Mouse (Mus musculus) heart, postnatal 0 days (tissue): ENCODE results near the gene Oas1h. TPM values are rescaled to one million over a fixed set of nuclear protein-coding genes. Genes with fewer than 3 reads are reported as not detected.

Source experiments
- ATAC-seq: fragments of 200-750 bp; cut with Nextera tagmentation; 2 replicates; pipeline ENCODE4 v1.8.0; 2017; ENCODE audit warnings: low read depth, moderate number of reproducible peaks, moderate library complexity; ENCODE audit not compliant: insufficient read depth
- DNase-seq: peaks from one replicate; pipeline ENCODE4 v3.0.0-alpha.2; 2016; ENCODE audit warnings: low spot score
- H3K27ac ChIP-seq: fragments of 300-500 bp; sonication (generic); 2 replicates; pipeline ENCODE4 v1.5.1; 2014; ENCODE audit warnings: low read depth, mild to moderate bottlenecking
- H3K27me3 ChIP-seq: fragments of 300-500 bp; sonication (generic); 2 replicates; pipeline ENCODE4 v1.6.1; 2014; ENCODE audit warnings: low read length, mixed read lengths; ENCODE audit not compliant: control insufficient read depth, insufficient read depth
- H3K36me3 ChIP-seq: fragments of 300-500 bp; sonication (generic); replicated peaks from 2 replicates; pipeline ENCODE4 v1.6.1; 2014; ENCODE audit warnings: low read length, mixed read lengths; ENCODE audit not compliant: control insufficient read depth, insufficient read depth
- H3K4me1 ChIP-seq: fragments of 300-500 bp; sonication (generic); 2 replicates; pipeline ENCODE4 v1.6.1; 2014; ENCODE audit warnings: antibody characterized with exemption; ENCODE audit not compliant: control insufficient read depth, insufficient read depth
- H3K4me2 ChIP-seq: fragments of 300-500 bp; sonication (generic); 2 replicates; pipeline ENCODE4 v1.6.1; 2014; ENCODE audit warnings: low read depth, mild to moderate bottlenecking, low read length, moderate library complexity
- H3K4me3 ChIP-seq: fragments of 300-500 bp; sonication (generic); 2 replicates; pipeline ENCODE4 v1.5.1; 2014; ENCODE audit warnings: low read depth, low read length
- H3K9ac ChIP-seq: fragments of 300-500 bp; sonication (generic); replicated peaks from 2 replicates; pipeline ENCODE4 v1.6.1; 2014; ENCODE audit warnings: low read depth, low read length, mixed read lengths
- H3K9me3 ChIP-seq: fragments of 300-500 bp; sonication (generic); replicated peaks from 2 replicates; pipeline ENCODE4 v1.6.1; 2016; ENCODE audit warnings: low read length; ENCODE audit not compliant: control insufficient read depth
- CTCF ChIP-seq: IDR thresholded peaks from 2 replicates; pipeline ENCODE4 v1.5.1; 2016; ENCODE audit warnings: antibody characterized with exemption, control low read depth, low read depth
- EP300 ChIP-seq: IDR thresholded peaks from 2 replicates; pipeline ENCODE4 v1.6.1; 2016; ENCODE audit warnings: antibody characterized with exemption, low read depth
- WGBS: fragments of 180-500 bp; shearing (Covaris S2); extraction: QIAGEN DNeasy Blood & Tissue Kit; methylation state at CpG from one replicate; pipeline ENCODE4 v1.1.7; 2014; 5-methylcytosine and 5-hydroxymethylcytosine counted together
- polyA plus RNA-seq: library from polyadenylated mRNA; unstranded; fragments of >200 nt; fragmentation: Nextera tagmentation; extraction: Ambion mirVana; gene quantifications from 2 replicates; pipeline ENCODE4 v1.2.1, GENCODE M21; 2015
- total RNA-seq: library from RNA; depleted of rRNA; stranded (reverse); fragments of >200 nt; gene quantifications from 2 replicates; pipeline ENCODE4 v1.2.3, GENCODE M21; 2014; ENCODE audit warnings: low replicate concordance

Oas1h gene
- total and polyA plus RNA-seq, 2 experiments from 2014 or later: not detected

DNA sequence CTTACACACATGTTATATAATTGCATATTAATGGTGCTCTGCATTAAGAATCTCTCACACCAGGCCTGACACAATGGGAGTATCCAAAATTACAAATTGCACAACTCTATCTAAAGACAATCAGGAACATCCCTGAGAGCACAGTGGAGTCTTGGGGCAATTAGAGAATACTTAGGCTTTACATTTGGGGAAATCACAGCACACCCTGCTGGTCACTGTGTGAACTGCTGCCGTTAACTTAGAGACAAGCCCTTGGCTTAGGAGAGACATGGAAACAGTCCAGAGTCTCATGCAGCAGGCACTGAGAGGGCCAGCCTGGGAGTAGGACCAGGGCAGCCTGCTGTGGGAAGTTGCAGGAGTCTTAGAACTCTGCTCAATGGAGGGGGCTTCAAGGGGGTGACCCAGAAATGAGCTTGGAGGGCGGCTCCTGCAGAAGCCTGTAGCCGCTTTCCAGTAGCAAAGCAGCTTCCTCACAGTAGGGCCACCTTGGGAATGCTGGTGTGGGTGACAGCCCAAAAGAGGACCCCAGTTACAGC lies 11.6 kb upstream of the Oas1h start:
- Histone ChIP-seq H3K27ac (no peak overlapping the region), H3K9ac (no peak overlapping the region), H3K4me2 (no peak overlapping the region), H3K4me1 (no peaks in the 10 kb centered on the region), H3K36me3 (no peaks in the 10 kb centered on the region), H3K9me3 (peaks cover 6% of the 10 kb centered on the region; the same call in 1 of the 2 replicates), H3K27me3 (no peaks in the 10 kb centered on the region), H3K4me3 (no peak overlapping the region)
- TF ChIP-seq EP300 (no peak), CTCF (peak; percentile 68)
- ATAC-seq (no peak), DNase-seq (no peak)
- WGBS: 65% methylated on average over 3 of the region's 3 CpGs

DNA sequence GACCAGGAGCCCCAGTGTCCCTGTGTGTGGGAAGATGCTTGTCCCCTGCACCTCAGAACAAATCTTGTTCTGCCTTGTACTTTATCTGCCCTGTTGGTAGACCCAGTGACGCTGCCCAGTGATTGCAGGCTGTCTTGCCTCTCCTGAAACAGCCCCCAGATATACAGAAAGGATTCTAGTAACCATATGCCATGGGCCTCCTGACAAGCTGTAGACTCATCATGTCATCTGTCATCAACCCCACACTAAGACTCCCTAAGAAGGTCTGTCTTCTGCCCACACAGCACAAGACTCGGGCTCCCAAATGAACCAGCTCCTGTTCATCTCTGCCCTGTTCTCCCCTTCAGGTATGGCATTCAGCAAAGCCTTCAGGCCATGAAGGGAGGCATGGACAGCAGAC lies 2.0 kb upstream of the Oas1h start:
- 49% methylated on average over 2 of the region's 2 CpGs for WGBS
- Histone ChIP-seq H3K36me3 (no peaks in the 10 kb centered on the region), H3K9me3 (peaks cover 4% of the 10 kb centered on the region; the same call in 1 of the 2 replicates), H3K27ac (no peak overlapping the region), H3K9ac (no peak overlapping the region), H3K27me3 (no peaks in the 10 kb centered on the region), H3K4me1 (no peaks in the 10 kb centered on the region), H3K4me2 (no peak overlapping the region), H3K4me3 (no peak overlapping the region)
- TF ChIP-seq EP300 (no peak), CTCF (no peak)
- DNase-seq (no peak), ATAC-seq (no peak)

DNA sequence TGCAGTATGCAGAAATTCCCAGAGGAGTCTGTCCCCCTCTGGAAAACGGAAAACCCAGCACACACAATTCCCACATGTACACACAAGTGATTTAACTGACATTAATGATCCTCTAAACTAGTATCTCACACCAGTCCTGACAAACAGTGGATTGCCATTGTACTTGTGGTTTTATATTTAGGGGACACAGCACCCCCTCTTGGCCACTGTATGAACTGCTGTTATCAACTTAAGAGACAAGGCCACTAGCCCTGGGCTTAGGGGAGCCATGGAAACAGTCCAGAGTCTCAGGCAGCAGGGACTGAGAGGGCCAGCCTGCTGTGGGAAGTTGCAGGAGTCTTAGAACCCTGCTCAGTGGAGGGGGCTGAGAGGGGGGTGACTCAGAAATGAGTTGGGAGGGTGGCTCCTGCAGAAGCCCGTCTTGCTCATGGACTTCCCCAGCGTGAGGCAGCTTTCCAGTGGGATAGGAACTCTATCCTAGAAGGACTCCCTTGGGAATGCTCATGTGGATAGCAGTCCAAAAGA lies 4.2 kb downstream of the Oas1h start:
- DNase-seq: no peak
- Histone ChIP-seq H3K27ac (no peak overlapping the region), H3K9ac (no peak overlapping the region), H3K4me1 (no peaks in the 10 kb centered on the region), H3K4me2 (no peak overlapping the region), H3K4me3 (no peak overlapping the region), H3K36me3 (no peaks in the 10 kb centered on the region), H3K9me3 (no peaks in the 10 kb centered on the region), H3K27me3 (no peaks in the 10 kb centered on the region)
- ATAC-seq: no peak
- WGBS: 61% methylated on average over 3 of the region's 3 CpGs
- TF ChIP-seq CTCF (peak; percentile 27), EP300 (no peak)

DNA sequence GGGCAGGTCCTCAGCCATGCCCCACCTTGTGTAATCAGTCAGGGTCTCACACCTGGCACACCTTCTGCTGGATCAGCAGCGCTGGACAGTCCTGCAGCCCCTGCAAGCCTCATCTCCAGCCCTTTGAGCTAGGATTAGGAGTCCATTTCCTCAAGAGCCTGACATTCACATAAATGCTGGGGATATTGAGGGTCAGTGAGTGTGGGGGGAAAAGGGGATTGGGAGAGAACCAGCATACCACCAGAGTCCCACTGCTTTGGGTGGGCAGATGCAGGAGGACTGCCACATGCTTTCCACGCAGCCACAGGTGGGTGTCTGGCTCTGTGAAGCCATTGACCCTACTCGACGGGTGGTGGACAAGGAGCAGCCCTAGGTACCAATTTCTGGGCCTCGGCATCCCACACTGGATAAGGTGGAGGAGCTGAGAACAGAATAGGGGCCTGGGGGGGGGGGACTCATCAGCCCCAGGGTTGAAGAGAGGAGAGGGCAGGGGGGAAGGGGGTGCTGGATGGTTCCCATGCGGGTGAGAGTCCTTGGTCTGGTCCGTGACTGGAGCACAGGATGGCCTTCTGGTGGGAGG lies 8.3 kb downstream of the Oas1h start:
- no peak for DNase-seq
- no peak for ATAC-seq
- WGBS: 63% methylated on average over 7 of the region's 7 CpGs
- Histone ChIP-seq H3K36me3 (no peaks in the 10 kb centered on the region), H3K4me3 (no peak overlapping the region), H3K27me3 (no peaks in the 10 kb centered on the region), H3K27ac (no peak overlapping the region), H3K9me3 (no peaks in the 10 kb centered on the region), H3K4me2 (no peak overlapping the region), H3K4me1 (no peaks in the 10 kb centered on the region), H3K9ac (no peak overlapping the region)
- TF ChIP-seq EP300: no peak
- TF ChIP-seq CTCF: no peak

DNA sequence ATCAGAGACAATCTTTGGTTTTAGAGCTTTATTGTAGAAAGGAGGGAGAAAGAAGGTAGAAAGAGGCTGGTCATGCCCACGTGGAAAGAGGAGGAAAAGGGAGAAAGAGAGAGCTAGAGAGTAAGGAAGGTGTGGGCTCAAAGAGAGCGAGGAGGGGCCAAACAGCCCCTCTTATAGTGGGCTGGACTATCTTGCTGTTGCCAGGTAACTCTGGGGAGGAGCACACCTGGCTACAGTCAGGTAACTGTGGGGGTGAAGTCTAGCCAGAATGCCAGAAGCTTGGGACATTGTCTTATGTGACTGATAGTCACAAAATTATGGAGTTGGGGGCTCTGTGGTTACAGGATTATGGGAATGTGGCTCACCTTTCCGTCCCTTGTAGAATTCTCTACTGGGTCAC lies 8.9 kb downstream of the Oas1h start:
- Histone ChIP-seq H3K36me3 (no peaks in the 10 kb centered on the region), H3K9me3 (no peaks in the 10 kb centered on the region), H3K27ac (no peak overlapping the region), H3K4me2 (no peak overlapping the region), H3K4me1 (no peaks in the 10 kb centered on the region), H3K9ac (no peak overlapping the region), H3K4me3 (no peak overlapping the region), H3K27me3 (no peaks in the 10 kb centered on the region)
- 53% methylated on average over 3 of the region's 3 CpGs for WGBS
- no peak for TF ChIP-seq EP300
- TF ChIP-seq CTCF: no peak
- no peak for ATAC-seq
- no peak for DNase-seq

DNA sequence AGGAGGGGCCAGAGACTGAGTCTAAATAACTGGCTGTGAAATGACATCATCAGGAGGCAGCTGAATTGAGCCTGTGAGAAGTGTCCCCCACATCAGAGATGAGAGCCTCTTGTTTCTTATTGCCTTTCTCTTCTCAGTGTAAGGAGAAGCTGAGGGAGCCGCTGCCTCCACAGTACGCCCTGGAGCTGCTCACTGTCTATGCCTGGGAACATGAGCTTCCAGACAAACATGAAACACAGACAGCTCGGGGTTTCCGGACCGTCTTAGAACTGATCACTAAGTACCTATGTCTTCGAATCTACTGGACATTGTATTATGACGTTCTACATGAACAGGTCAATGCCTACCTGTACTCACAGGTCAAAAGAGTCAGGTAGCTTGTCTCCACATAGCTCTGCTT lies 9.6 kb downstream of the Oas1h start:
- Histone ChIP-seq H3K9me3 (no peaks in the 10 kb centered on the region), H3K4me3 (no peak overlapping the region), H3K9ac (no peak overlapping the region), H3K27ac (no peak overlapping the region), H3K27me3 (no peaks in the 10 kb centered on the region), H3K4me2 (no peak overlapping the region), H3K4me1 (no peaks in the 10 kb centered on the region), H3K36me3 (no peaks in the 10 kb centered on the region)
- DNase-seq (no peak), ATAC-seq (no peak)
- TF ChIP-seq EP300 (no peak), CTCF (no peak)
- 70% methylated on average over 7 of the region's 7 CpGs for WGBS
